26 mouse cellular contexts compared by ENCODE assay signal in the genomic region with DNA sequence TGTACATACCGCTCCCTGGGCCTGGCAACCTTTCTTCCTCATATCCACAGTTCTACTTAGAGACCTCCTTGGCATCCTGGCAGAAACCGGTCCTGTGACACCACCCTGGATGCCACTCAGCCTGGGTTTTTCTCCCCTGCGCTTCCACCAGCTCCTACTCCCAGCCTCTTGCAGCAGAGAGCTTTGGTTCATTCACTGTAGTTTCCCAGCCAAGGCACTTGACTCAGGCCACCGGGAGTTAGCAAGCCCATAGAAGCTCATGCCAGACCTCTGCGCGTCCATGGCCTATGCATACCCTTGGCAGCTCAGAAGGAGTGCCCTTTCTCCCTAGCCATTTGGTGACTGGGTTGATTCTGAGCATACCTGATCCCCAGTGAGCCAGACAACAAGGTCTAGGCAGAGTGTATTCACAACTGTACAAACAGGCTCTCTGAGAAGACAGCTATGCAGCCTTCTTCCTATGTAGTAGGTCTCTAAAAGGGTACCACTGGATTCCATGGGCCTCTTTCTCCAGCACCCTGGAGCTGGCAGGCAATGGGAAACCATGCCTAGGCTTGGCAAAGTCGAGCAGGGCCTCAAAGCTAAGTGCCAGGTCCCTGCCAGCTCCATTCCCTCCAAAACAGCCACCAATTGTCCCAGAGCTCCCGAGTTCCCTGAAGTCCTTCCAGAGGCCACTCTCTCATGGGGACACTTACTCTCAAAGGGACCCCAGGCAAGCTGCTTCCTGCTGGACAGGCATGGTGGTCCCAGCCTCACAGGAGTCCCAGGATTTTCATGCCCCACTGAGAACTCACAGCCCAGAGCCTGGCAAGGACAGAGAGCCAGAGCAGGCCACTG. TPM values are rescaled to one million over a fixed set of nuclear protein-coding genes. Genes with fewer than 3 reads are reported as not detected.
DNase-seq lines count a peak whose midpoint lies in the region; ATAC-seq and TF ChIP-seq lines count a peak whose summit lies in the region.
"Had no signal": no experiment of that assay in that cellular context is flagged by ENCODE, and none has a peak within 500 bp of the region (broad histone marks: within the 10 kb centered on the region; RNA-seq: fewer than 3 reads in every experiment).

No protein-coding gene starts in this region.

- H3K4me2 ChIP-seq in heart, embryonic 12.5 days: no peak overlapping the region
- H3K4me2 ChIP-seq: embryonic facial prominence, embryonic 15.5 days; intestine, embryonic 15.5 days; kidney, embryonic 15.5 days; liver, embryonic 11.5 days had no signal

- H3K4me3 ChIP-seq in heart, embryonic 12.5 days: no peak overlapping the region
- no peak overlapping the region for H3K4me3 ChIP-seq in left cerebral cortex, adult 2 months
- H3K4me3 ChIP-seq: embryonic facial prominence, embryonic 15.5 days; heart, embryonic 10.5 days; intestine, embryonic 15.5 days; kidney, embryonic 15.5 days; limb, embryonic 10.5 days had no signal

- H3K9me3 ChIP-seq in heart, embryonic 12.5 days (replicated peaks): no peaks in the 10 kb centered on the region
- H3K9me3 ChIP-seq: embryonic facial prominence, embryonic 15.5 days; heart, embryonic 10.5 days; intestine, embryonic 15.5 days; kidney, embryonic 15.5 days; limb, embryonic 10.5 days had no signal

- TF ChIP-seq CTCF in left cerebral cortex, adult 2 months (IDR thresholded peaks at IDR 0.05): no peak

- peaks cover 53% of the 10 kb centered on the region for H3K27me3 ChIP-seq in heart, embryonic 12.5 days (replicated peaks)
- H3K27me3 ChIP-seq: intestine, embryonic 15.5 days had no signal

- peak; percentile 59 for DNase-seq in adrenal gland, postnatal 10 days
- no peak for DNase-seq in adrenal gland, postnatal 36 days
- peak; percentile 93 for DNase-seq in heart, adult 11 months
- DNase-seq in left cerebral cortex, adult 2 months (ENCODE audit: extremely low spot score in 1 of 2, low spot score in 2 of 2): peak in 1 of 2 experiments; percentile 52
- DNase-seq in left cerebral cortex, adult 8-10 months (ENCODE audit: low spot score in 2 of 2): no peak
- peak; percentile 40 for DNase-seq in right cerebral cortex, postnatal 25 days
- DNase-seq in right cerebral cortex, postnatal 4 days: no peak
- DNase-seq: embryo, embryonic 11 days; gastrocnemius, postnatal 25 days; lung, adult 2 months; lung, postnatal 36 days; right cerebral cortex, adult 18-20 months had no signal

- ATAC-seq in heart, embryonic 12.5 days (ENCODE audit: insufficient number of reproducible peaks, low FRiP score): no peak
- ATAC-seq: intestine, embryonic 15.5 days had no signal

- no peak overlapping the region for H3K27ac ChIP-seq in heart, embryonic 12.5 days (ENCODE audit: poor library complexity, severe bottlenecking)
- H3K27ac ChIP-seq in left cerebral cortex, adult 2 months: peak overlapping the region; percentile 95; the same call in 1 of the 2 replicates
- H3K27ac ChIP-seq: embryonic facial prominence, embryonic 15.5 days; heart, embryonic 10.5 days; intestine, embryonic 15.5 days; kidney, embryonic 15.5 days; limb, embryonic 10.5 days had no signal

- H3K4me1 ChIP-seq in heart, embryonic 12.5 days (replicated peaks): peaks cover 17% of the 10 kb centered on the region

- H3K9ac ChIP-seq in heart, embryonic 12.5 days: no peak overlapping the region
- H3K9ac ChIP-seq: embryonic facial prominence, embryonic 15.5 days; intestine, embryonic 15.5 days; kidney, embryonic 15.5 days had no signal

- intact Hi-C loops in left cerebral cortex, adult 2 months (cut with DNase I): no loop called here

- WGBS in heart, embryonic 12.5 days: 83% methylated on average over 8 of the region's 8 CpGs

- H3K36me3 ChIP-seq in heart, embryonic 12.5 days: no peaks in the 10 kb centered on the region
- H3K36me3 ChIP-seq: embryonic facial prominence, embryonic 15.5 days; heart, embryonic 10.5 days; intestine, embryonic 15.5 days; kidney, embryonic 15.5 days; limb, embryonic 10.5 days had no signal

RNA-seq across cellular contexts. Expression of a gene that starts 15.8 kb away (rescaled TPM):
- total RNA-seq in adrenal gland, postnatal 10 days (2021): 10 to 100 TPM; 44.6 to 56.1 TPM
- 10 to 100 TPM; 37.5 to 66.5 TPM for total RNA-seq in adrenal gland, postnatal 36 days (2021)
- polyA plus RNA-seq in heart, embryonic 12.5 days (2016; fragmentation: Nextera tagmentation; extraction: Ambion mirVana): 14.4 and 18.6 TPM in 2 replicates
- 100 to 1,000 TPM; 375 to 384 TPM for total RNA-seq in left cerebral cortex, adult 2 months (2021)
- total RNA-seq in left cerebral cortex, adult 8-10 months (2022): 100 to 1,000 TPM; 366 to 392 (median 382) TPM
- total RNA-seq: MEL had no signal

RNA-seq across cellular contexts. Expression of a gene that starts 40.4 kb away (rescaled TPM):
- not detected for total RNA-seq in adrenal gland, postnatal 10 days (2021)
- total RNA-seq in adrenal gland, postnatal 36 days (2021): not detected
- not detected in 2 replicates for polyA plus RNA-seq in heart, embryonic 12.5 days (2016; fragmentation: Nextera tagmentation; extraction: Ambion mirVana)
- total RNA-seq in left cerebral cortex, adult 2 months (2021): 1 to 10 TPM in 1 of 2 experiments, under 1 TPM in 1; 0.47 to 1.3 TPM
- total RNA-seq in left cerebral cortex, adult 8-10 months (2022): 1 to 10 TPM in 2 of 4 experiments, under 1 TPM in 2; 0.73 to 1.4 (median 1.1) TPM
- total RNA-seq: adrenal gland, adult 18-20 months; gastrocnemius, postnatal 25 days; heart, postnatal 25 days; MEL had no signal
- polyA plus RNA-seq: forebrain, embryonic 11.5 days; intestine, embryonic 15.5 days; large intestine, adult 2 months; limb, embryonic 10.5 days; liver, embryonic 11.5 days; lung, adult 2 months; stomach, embryonic 16.5 days; thymus, postnatal 0 days had no signal

Comparison
In these comparisons a context has a peak if more than half of its experiments do, and no peak if none do; other contexts are left out.
1. DNase-seq: peak in adrenal gland, postnatal 10 days (single experiment), heart, adult 11 months (single experiment) and right cerebral cortex, postnatal 25 days (single experiment); none in adrenal gland, postnatal 36 days (0 of 2), left cerebral cortex, adult 8-10 months (0 of 2) and right cerebral cortex, postnatal 4 days (single experiment).
2. RNA of a gene that starts 15.8 kb away (total RNA-seq): 366 to 392 TPM in left cerebral cortex, adult 8-10 months and 375 to 384 TPM in left cerebral cortex, adult 2 months; 37.5 to 66.5 TPM in adrenal gland, postnatal 36 days and 44.6 to 56.1 TPM in adrenal gland, postnatal 10 days; every median in the first group is over 4 times any median in the second.